ENCODE assay signal across 21 mouse cellular contexts in genomic region chr5:18563073-18563472, GRCm38 (mm10).
DNase-seq lines count a peak whose midpoint lies in the region; ATAC-seq and TF ChIP-seq lines count a peak whose summit lies in the region.
"Had no signal": no experiment of that assay in that cellular context is flagged by ENCODE, and none has a peak within 500 bp of the region (broad histone marks: within the 10 kb centered on the region; RNA-seq: fewer than 3 reads in every experiment).

No protein-coding gene starts in this region.

- no peak overlapping the region for H3K4me3 ChIP-seq in ES-Bruce4 (ENCODE audit: low read depth, low read length)
- H3K4me3 ChIP-seq in liver, embryonic 11.5 days (ENCODE audit: low read depth, low read length), result no peak overlapping the region
- H3K4me3 ChIP-seq: embryonic facial prominence, embryonic 10.5 days; embryonic facial prominence, embryonic 12.5 days had no signal

- TF ChIP-seq EP300 in ES-Bruce4 (IDR thresholded peaks at IDR 0.05; ENCODE audit: insufficient read depth, low read depth, low read length), result peak; percentile 54; the same call in 1 of the 2 replicates

- no peak overlapping the region for H3K4me2 ChIP-seq in liver, embryonic 11.5 days
- H3K4me2 ChIP-seq: embryonic facial prominence, embryonic 12.5 days had no signal

- peak overlapping the region; percentile 20 for H3K27ac ChIP-seq in ES-Bruce4 (ENCODE audit: insufficient read depth, low read length)
- no peak overlapping the region for H3K27ac ChIP-seq in liver, embryonic 11.5 days (ENCODE audit: low read depth, low read length)
- H3K27ac ChIP-seq: embryonic facial prominence, embryonic 10.5 days; embryonic facial prominence, embryonic 12.5 days had no signal

- DNase-seq in ES-CJ7 (ENCODE audit: low read depth, low spot score), result peak; percentile 28
- peak; percentile 60 for DNase-seq in R1 (ENCODE audit: low read depth, low spot score)
- DNase-seq in thymus, postnatal 14 days, result no peak
- no peak for DNase-seq in liver, embryonic 11.5 days (ENCODE audit: low spot score)
- no peak for DNase-seq in right cerebral cortex, adult 2 months (ENCODE audit: low spot score in 2 of 2)
- DNase-seq: adrenal gland, adult 8-10 months; adrenal gland, postnatal 14 days; adrenal gland, postnatal 36 days; cerebellum, adult 11-12 months; cerebellum, adult 2 months; cerebellum, adult 9-10 months; cerebellum, postnatal 10 days; cerebellum, postnatal 25 days had no signal

- ATAC-seq in liver, embryonic 11.5 days (replicated peaks; ENCODE audit: low FRiP score), result no peak
- ATAC-seq: activated CD4-positive, CD25-positive, alpha-beta regulatory T cell, adult 4 months; forebrain, embryonic 14.5 days; forebrain, embryonic 16.5 days; Patski had no signal

- no peaks in the 10 kb centered on the region for H3K27me3 ChIP-seq in ES-Bruce4 (ENCODE audit: control insufficient read depth, insufficient read depth, low read length, poor library complexity, severe bottlenecking)
- no peaks in the 10 kb centered on the region for H3K27me3 ChIP-seq in liver, embryonic 11.5 days (replicated peaks; ENCODE audit: control insufficient read depth, insufficient read depth, low read length)
- H3K27me3 ChIP-seq: embryonic facial prominence, embryonic 12.5 days; Patski had no signal

- H3K36me3 ChIP-seq in ES-Bruce4 (ENCODE audit: control insufficient read depth, insufficient read depth, low read length, poor library complexity, severe bottlenecking), result no peaks in the 10 kb centered on the region; the same call in 1 of the 2 replicates
- H3K36me3 ChIP-seq in liver, embryonic 11.5 days (ENCODE audit: control insufficient read depth, insufficient read depth, low read length), result no peaks in the 10 kb centered on the region
- H3K36me3 ChIP-seq: embryonic facial prominence, embryonic 10.5 days; embryonic facial prominence, embryonic 12.5 days; G1E had no signal

- peak; percentile 2 for TF ChIP-seq CTCF in ES-Bruce4 (IDR thresholded peaks at IDR 0.05; ENCODE audit: low read depth, low read length)

- peaks cover 23% of the 10 kb centered on the region for H3K9me3 ChIP-seq in ES-Bruce4 (replicated peaks; ENCODE audit: control insufficient read depth, insufficient read depth, low read length, poor library complexity, severe bottlenecking)
- H3K9me3 ChIP-seq in liver, embryonic 11.5 days (ENCODE audit: control insufficient read depth, low read length), result no peaks in the 10 kb centered on the region
- H3K9me3 ChIP-seq: embryonic facial prominence, embryonic 10.5 days; embryonic facial prominence, embryonic 12.5 days; G1E had no signal

- 83% methylated on average over 8 of the region's 8 CpGs for WGBS in liver, embryonic 11.5 days

- peak overlapping the region; percentile 3; the same call in 1 of the 2 replicates for H3K9ac ChIP-seq in ES-Bruce4 (ENCODE audit: low read depth, poor library complexity, severe bottlenecking)
- no peak overlapping the region for H3K9ac ChIP-seq in liver, embryonic 11.5 days (ENCODE audit: low read depth, low read length)
- H3K9ac ChIP-seq: embryonic facial prominence, embryonic 12.5 days had no signal

- no peak for TF ChIP-seq POLR2A in ES-Bruce4 (IDR thresholded peaks at IDR 0.05; ENCODE audit: insufficient read depth, low read length)

- peaks cover 1% of the 10 kb centered on the region for H3K4me1 ChIP-seq in ES-Bruce4 (ENCODE audit: control insufficient read depth, insufficient read depth, low read length)
- H3K4me1 ChIP-seq in liver, embryonic 11.5 days (replicated peaks; ENCODE audit: control insufficient read depth, insufficient read depth, low read length), result no peaks in the 10 kb centered on the region
- H3K4me1 ChIP-seq: embryonic facial prominence, embryonic 10.5 days; embryonic facial prominence, embryonic 12.5 days had no signal

Comparison
In these comparisons a context has a peak if more than half of its experiments do, and no peak if none do; other contexts are left out.
1. DNase-seq: peak in ES-CJ7 (single experiment) and R1 (single experiment); none in thymus, postnatal 14 days (single experiment), liver, embryonic 11.5 days (single experiment) and right cerebral cortex, adult 2 months (0 of 2).